Mouse (Mus musculus): ENCODE data around the gene Exoc6b.

DNA sequence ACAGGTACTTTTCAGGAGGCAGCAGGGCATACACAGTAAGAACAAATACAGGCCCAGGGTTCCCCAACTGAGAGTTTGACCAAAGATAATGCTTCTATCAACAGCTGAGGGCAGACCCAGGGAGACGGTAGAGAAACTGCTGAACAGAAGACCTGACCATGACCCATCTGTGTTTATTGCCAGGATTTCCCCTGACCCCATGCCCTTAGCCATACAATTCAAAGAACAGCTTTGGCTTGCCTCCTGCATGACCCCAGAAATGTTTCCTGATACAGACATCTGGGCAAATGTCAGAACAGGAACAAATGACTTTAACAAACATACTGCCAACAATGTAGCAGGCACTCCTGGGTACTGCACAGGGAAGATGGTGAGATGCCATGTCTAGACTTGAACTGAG, 439.0 kb downstream of the Exoc6b start:
- TF ChIP-seq CTCF (IDR thresholded peaks at IDR 0.05) (peak; percentile 15; the same call in 1 of the 2 replicates), POLR2A (IDR thresholded peaks at IDR 0.05; ENCODE audit: insufficient read depth, low read depth, low read length) (no peak), EP300 (IDR thresholded peaks at IDR 0.05; ENCODE audit: insufficient read depth, low read depth, low read length) (0 out of 2 replicates have a peak, but pooled peaks have one; percentile 34)

Data from heart, adult 2 months (tissue).